Mouse (Mus musculus) lung, postnatal 4 days (tissue): ENCODE measurements around the gene Phactr2.

Source experiments
- DNase-seq, 2 experiments: peaks; one replicate each; pipeline ENCODE4 v3.0.0; 2021

Gene Phactr2

GRCm38 (mm10) chr10:13323806-13324411 lies 150.3 kb downstream of the Phactr2 start:
- DNase-seq = peak; percentile 82 to 85

GRCm38 (mm10) chr10:13323139-13323805 lies 150.9 kb downstream of the Phactr2 start:
- DNase-seq = peak; percentile 56 to 63

- DNase-seq = no peak
Measured at GRCm38 (mm10) chr10:13314999-13315398, 159.2 kb downstream of the Phactr2 start.

GRCm38 (mm10) chr10:13312576-13312975 lies 161.6 kb downstream of the Phactr2 start:
- no peak for DNase-seq

GRCm38 (mm10) chr10:13311612-13312011 lies 162.6 kb downstream of the Phactr2 start:
- no peak for DNase-seq

GRCm38 (mm10) chr10:13310075-13310474 lies 164.1 kb downstream of the Phactr2 start:
- no peak for DNase-seq

- peak in 1 of 2 experiments; percentile 32 for DNase-seq
Measured at GRCm38 (mm10) chr10:13304641-13305241, 169.5 kb downstream of the Phactr2 start.

GRCm38 (mm10) chr10:13303271-13304265 lies 170.6 kb downstream of the Phactr2 start:
- no peak for DNase-seq

- DNase-seq = no peak
Measured at GRCm38 (mm10) chr10:13300601-13301000, 173.6 kb downstream of the Phactr2 start.

- DNase-seq = no peak
Measured at GRCm38 (mm10) chr10:13300196-13300595, 174.0 kb downstream of the Phactr2 start.

- DNase-seq = no peak
Measured at GRCm38 (mm10) chr10:13294886-13295285, 179.3 kb downstream of the Phactr2 start.

- DNase-seq = no peak
Measured at GRCm38 (mm10) chr10:13292026-13292425, 182.2 kb downstream of the Phactr2 start.

- no peak for DNase-seq
Measured at GRCm38 (mm10) chr10:13289252-13289961, 184.8 kb downstream of the Phactr2 start.

GRCm38 (mm10) chr10:13288296-13288695 lies 185.9 kb downstream of the Phactr2 start:
- no peak for DNase-seq

- DNase-seq = no peak
Measured at GRCm38 (mm10) chr10:13283441-13283840, 190.8 kb downstream of the Phactr2 start.

GRCm38 (mm10) chr10:13280298-13280853 lies 193.8 kb downstream of the Phactr2 start:
- DNase-seq = no peak

- no peak for DNase-seq
Measured at GRCm38 (mm10) chr10:13276298-13276697, 197.9 kb downstream of the Phactr2 start.

GRCm38 (mm10) chr10:13275152-13275551 lies 199.1 kb downstream of the Phactr2 start:
- no peak for DNase-seq

- no peak for DNase-seq
Measured at GRCm38 (mm10) chr10:13274699-13275098, 199.5 kb downstream of the Phactr2 start.

- DNase-seq = no peak
Measured at GRCm38 (mm10) chr10:13273756-13274155, 200.5 kb downstream of the Phactr2 start.

- no peak for DNase-seq
Measured at GRCm38 (mm10) chr10:13271716-13272115, 202.5 kb downstream of the Phactr2 start.

- no peak for DNase-seq
Measured at GRCm38 (mm10) chr10:13271099-13271498, 203.1 kb downstream of the Phactr2 start.
